Mouse (Mus musculus): Measurements from ENCODE around the gene Cpt2. TPM values are rescaled to one million over a fixed set of nuclear protein-coding genes. Genes with fewer than 3 reads are reported as not detected.

Cpt2 gene
- polyA plus RNA-seq (2016; fragmentation: Nextera tagmentation; extraction: Ambion mirVana) = 25.1 and 25.4 TPM in 2 replicates

- Histone ChIP-seq H3K27ac (peak within 1 kb of the TSS; percentile 61; the same call in 1 of the 2 replicates), H3K36me3 (replicated peaks) (no peaks in the 10 kb centered on the region), H3K27me3 (no peaks in the 10 kb centered on the region), H3K9me3 (no peaks in the 10 kb centered on the region), H3K9ac (peak within 1 kb of the TSS; percentile 82), H3K4me2 (peak within 1 kb of the TSS; percentile 84), H3K4me3 (replicated peaks) (peak within 1 kb of the TSS; percentile 77), H3K4me1 (peaks cover 14% of the 10 kb centered on the region)
- whole genome bisulfite sequencing = under 1% methylated on average over 38 of the region's 38 CpGs
- peak; percentile 96 for ATAC-seq (ENCODE audit: low FRiP score)
Measured at GRCm38 (mm10) chr4:107923145-107923802, at the start of gene Cpt2. Gene Cpt2, minus strand, starts transcription at chr4:107923610.

GRCm38 (mm10) chr4:107971162-107971561 lies 47.8 kb upstream of the Cpt2 start:
- H3K27me3 ChIP-seq = no peaks in the 10 kb centered on the region
- no peak overlapping the region for H3K9ac ChIP-seq
- ATAC-seq (ENCODE audit: low FRiP score) = no peak
- no peak overlapping the region for H3K4me3 ChIP-seq (replicated peaks)
- no peak overlapping the region for H3K4me2 ChIP-seq
- H3K36me3 ChIP-seq (replicated peaks) = no peaks in the 10 kb centered on the region
- H3K9me3 ChIP-seq = no peaks in the 10 kb centered on the region
- no peak overlapping the region for H3K27ac ChIP-seq
- 86% methylated on average over 1 of the region's 1 CpGs for WGBS
- no peaks in the 10 kb centered on the region for H3K4me1 ChIP-seq

GRCm38 (mm10) chr4:107969781-107970180 lies 46.4 kb upstream of the Cpt2 start:
- Histone ChIP-seq H3K4me1 (no peaks in the 10 kb centered on the region), H3K27me3 (no peaks in the 10 kb centered on the region), H3K9ac (no peak overlapping the region), H3K36me3 (replicated peaks) (no peaks in the 10 kb centered on the region), H3K4me3 (replicated peaks) (no peak overlapping the region), H3K4me2 (no peak overlapping the region), H3K9me3 (no peaks in the 10 kb centered on the region), H3K27ac (no peak overlapping the region)
- no peak for ATAC-seq (ENCODE audit: low FRiP score)

DNA sequence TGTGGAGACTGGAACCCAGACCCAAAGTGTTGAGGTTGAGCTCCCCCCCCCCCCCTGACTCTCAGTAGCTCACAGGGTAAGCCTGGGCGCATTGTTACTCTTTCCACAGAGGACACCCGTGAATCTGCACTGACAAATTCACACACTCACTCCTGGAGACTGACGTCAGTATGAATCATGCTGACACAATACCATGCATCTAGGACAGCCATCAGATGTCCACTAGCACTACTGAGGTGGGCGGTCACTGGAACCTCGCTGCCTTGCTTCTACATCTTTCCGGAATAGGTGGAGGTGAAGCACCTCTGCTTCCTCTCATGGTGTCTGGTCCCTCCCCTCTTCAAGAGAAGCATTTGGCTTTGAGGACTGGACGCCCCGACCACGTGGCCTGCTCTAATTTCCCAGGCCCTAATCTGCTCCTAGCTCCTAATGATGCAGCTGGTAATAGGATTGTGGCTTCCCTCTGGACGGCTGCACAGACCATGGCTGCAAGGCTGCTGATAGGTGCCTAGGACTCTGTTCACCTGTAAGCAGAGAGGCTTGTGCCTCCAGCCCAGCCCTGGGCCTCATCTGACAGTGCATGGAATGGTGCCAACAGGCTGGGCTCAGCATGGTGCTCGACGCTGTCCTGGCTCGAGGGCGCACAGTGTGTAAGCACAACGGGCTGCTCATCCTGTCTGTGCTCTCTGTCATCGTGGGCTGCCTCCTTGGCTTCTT lies 44.7 kb upstream of the Cpt2 start, which contains the start of gene Slc1a7:
Gene Slc1a7, plus strand, starts transcription at position 367 of the 717 bp plus-strand sequence.
- no peak within 1 kb of the TSS for H3K4me3 ChIP-seq (replicated peaks)
- no peak within 1 kb of the TSS for H3K4me2 ChIP-seq
- no peak within 1 kb of the TSS for H3K9ac ChIP-seq
- H3K4me1 ChIP-seq = no peaks in the 10 kb centered on the region
- 83% methylated on average over 16 of the region's 16 CpGs for WGBS
- ATAC-seq (ENCODE audit: low FRiP score) = no peak
- no peaks in the 10 kb centered on the region for H3K27me3 ChIP-seq
- no peaks in the 10 kb centered on the region for H3K9me3 ChIP-seq
- H3K27ac ChIP-seq = no peak within 1 kb of the TSS
- H3K36me3 ChIP-seq (replicated peaks) = no peaks in the 10 kb centered on the region

DNA sequence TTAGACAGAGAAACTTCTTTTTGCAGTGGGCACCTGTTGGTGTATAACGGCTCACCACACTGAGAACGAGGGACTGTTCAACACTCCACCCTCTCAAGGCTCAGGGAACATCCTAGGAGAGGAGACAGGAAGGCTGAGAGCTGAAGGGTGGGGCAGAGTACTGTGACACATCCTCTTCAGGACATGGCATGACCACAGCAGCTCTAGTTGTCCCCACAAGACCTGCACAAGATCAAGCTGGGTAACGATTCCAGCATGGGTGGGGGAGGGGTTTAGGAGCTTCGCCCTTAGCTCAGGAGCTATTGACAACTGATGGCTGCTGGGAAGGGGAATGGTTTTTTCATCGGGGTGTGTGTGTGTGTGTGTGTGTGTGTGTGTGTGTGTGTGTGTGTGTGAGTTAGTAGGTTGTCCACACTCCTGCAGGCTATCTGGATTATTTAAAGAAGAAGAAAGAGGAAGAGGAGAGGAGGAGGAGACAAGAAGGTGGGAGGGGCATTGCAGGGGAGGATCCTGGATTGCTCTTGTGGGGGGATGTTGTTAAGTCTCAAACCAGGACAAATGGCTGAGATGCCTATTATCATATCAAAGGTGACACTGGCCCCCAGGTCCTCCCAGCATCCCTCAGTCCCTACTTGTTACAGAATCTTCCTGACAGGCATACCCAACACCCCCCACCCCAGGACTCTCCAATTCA lies 43.2 kb upstream of the Cpt2 start:
- Histone ChIP-seq H3K9ac (no peak overlapping the region), H3K4me2 (no peak overlapping the region), H3K27ac (no peak overlapping the region), H3K27me3 (no peaks in the 10 kb centered on the region), H3K36me3 (replicated peaks) (no peaks in the 10 kb centered on the region), H3K4me3 (replicated peaks) (no peak overlapping the region), H3K9me3 (no peaks in the 10 kb centered on the region), H3K4me1 (peaks cover 12% of the 10 kb centered on the region)
- 51% methylated on average over 5 of the region's 5 CpGs for WGBS
- ATAC-seq (ENCODE audit: low FRiP score) = no peak

DNA sequence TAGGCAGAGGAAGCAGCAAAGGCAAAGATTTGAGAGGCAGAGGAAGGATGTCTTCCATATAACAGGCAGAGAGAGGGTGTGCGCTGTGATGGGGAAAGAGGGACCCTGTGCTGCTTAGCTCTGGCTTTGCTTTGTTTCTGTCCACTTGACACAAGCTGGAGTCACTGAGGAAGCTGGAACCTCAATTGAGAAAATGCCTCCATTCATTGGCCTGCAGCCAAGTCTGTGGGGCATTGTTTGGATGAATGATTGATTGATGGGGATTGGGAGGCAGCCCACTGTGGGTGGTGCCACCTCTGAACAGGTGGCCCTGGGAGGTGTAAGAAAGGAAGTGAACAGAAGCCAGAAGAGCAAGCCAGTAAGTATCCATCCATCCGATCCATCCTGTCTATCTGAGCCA lies 39.4 kb upstream of the Cpt2 start:
- WGBS = 69% methylated on average over 2 of the region's 2 CpGs
- no peaks in the 10 kb centered on the region for H3K9me3 ChIP-seq
- H3K27me3 ChIP-seq = no peaks in the 10 kb centered on the region
- peaks cover 12% of the 10 kb centered on the region for H3K4me1 ChIP-seq
- ATAC-seq (ENCODE audit: low FRiP score) = no peak
- no peaks in the 10 kb centered on the region for H3K36me3 ChIP-seq (replicated peaks)
- H3K4me3 ChIP-seq (replicated peaks) = no peak overlapping the region
- no peak overlapping the region for H3K27ac ChIP-seq
- no peak overlapping the region for H3K4me2 ChIP-seq
- no peak overlapping the region for H3K9ac ChIP-seq

DNA sequence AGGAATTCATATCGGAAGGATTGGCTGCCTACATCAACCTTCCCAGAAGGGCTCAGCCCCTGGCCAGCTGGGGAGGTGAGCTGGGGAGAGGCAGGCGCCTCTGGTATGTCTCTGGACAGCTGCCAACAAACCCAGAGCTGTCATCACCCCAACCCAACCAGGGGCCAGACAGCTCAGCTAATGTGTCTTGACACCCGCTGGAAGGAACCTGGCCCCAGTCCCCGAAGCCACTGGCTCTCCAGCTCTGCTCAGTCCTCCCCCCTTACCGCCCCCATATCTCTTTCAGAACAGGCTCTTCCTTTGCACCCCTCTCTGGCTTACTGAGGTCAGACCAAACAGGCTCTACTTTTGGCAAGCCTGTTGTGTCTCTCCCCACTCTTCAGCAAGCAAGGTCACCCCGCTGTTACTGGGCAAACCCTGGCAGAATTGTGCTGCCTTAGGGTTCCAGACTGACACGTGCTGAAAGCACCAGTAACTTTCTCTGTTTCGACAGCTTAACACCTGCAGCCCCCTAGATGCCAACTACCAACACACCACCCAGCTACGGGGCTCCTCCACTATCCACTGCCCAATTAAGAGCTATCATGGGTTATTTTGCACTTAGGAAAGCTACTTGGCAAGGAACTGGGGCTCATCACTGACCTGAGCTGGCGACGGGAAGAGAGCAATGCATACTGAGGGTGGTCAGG lies 38.8 kb upstream of the Cpt2 start:
- Histone ChIP-seq H3K4me3 (replicated peaks) (no peak overlapping the region), H3K4me2 (no peak overlapping the region), H3K4me1 (peaks cover 12% of the 10 kb centered on the region), H3K9me3 (no peaks in the 10 kb centered on the region), H3K36me3 (replicated peaks) (no peaks in the 10 kb centered on the region), H3K27me3 (no peaks in the 10 kb centered on the region), H3K9ac (no peak overlapping the region), H3K27ac (no peak overlapping the region)
- ATAC-seq (ENCODE audit: low FRiP score) = no peak
- WGBS = 74% methylated on average over 11 of the region's 11 CpGs

GRCm38 (mm10) chr4:107958487-107958886 lies 35.1 kb upstream of the Cpt2 start:
- H3K27ac ChIP-seq = no peak overlapping the region
- 81% methylated on average over 7 of the region's 7 CpGs for WGBS
- H3K36me3 ChIP-seq (replicated peaks) = no peaks in the 10 kb centered on the region
- no peaks in the 10 kb centered on the region for H3K27me3 ChIP-seq
- H3K4me3 ChIP-seq (replicated peaks) = no peak overlapping the region
- no peaks in the 10 kb centered on the region for H3K9me3 ChIP-seq
- H3K4me2 ChIP-seq = no peak overlapping the region
- no peak overlapping the region for H3K9ac ChIP-seq
- H3K4me1 ChIP-seq = peaks cover 12% of the 10 kb centered on the region
- ATAC-seq (ENCODE audit: low FRiP score) = no peak

GRCm38 (mm10) chr4:107955691-107956090 lies 32.3 kb upstream of the Cpt2 start:
- no peaks in the 10 kb centered on the region for H3K9me3 ChIP-seq
- no peak overlapping the region for H3K9ac ChIP-seq
- H3K4me2 ChIP-seq = no peak overlapping the region
- no peak overlapping the region for H3K27ac ChIP-seq
- H3K36me3 ChIP-seq (replicated peaks) = no peaks in the 10 kb centered on the region
- H3K4me3 ChIP-seq (replicated peaks) = no peak overlapping the region
- 65% methylated on average over 5 of the region's 5 CpGs for WGBS
- H3K4me1 ChIP-seq = no peaks in the 10 kb centered on the region
- no peak for ATAC-seq (ENCODE audit: low FRiP score)
- no peaks in the 10 kb centered on the region for H3K27me3 ChIP-seq

GRCm38 (mm10) chr4:107952845-107953244 lies 29.4 kb upstream of the Cpt2 start:
- Histone ChIP-seq H3K36me3 (replicated peaks) (no peaks in the 10 kb centered on the region), H3K4me3 (replicated peaks) (no peak overlapping the region), H3K9ac (no peak overlapping the region), H3K4me2 (no peak overlapping the region), H3K4me1 (no peaks in the 10 kb centered on the region), H3K27ac (no peak overlapping the region), H3K9me3 (no peaks in the 10 kb centered on the region), H3K27me3 (no peaks in the 10 kb centered on the region)
- no peak for ATAC-seq (ENCODE audit: low FRiP score)

DNA sequence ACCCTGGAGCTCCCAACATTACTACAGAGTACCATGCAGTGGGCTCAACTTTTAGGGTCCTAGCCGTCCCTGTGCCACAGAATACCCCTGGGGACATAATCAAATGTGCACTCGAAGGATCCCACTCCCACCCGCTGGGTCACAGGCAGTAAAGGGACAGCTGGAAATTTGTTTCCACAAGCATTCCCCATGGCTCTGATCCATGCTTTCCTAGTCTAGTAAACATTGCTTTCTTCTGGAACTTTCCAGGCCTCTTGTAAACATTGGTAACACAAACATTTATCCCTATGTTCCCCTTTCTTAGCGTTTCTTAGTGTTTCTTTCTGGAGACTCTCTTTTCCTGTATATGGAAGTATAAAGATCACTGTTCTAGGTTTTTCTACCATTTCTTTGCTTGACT lies 26.5 kb upstream of the Cpt2 start:
- Histone ChIP-seq H3K9ac (no peak overlapping the region), H3K4me3 (replicated peaks) (no peak overlapping the region), H3K27ac (no peak overlapping the region), H3K27me3 (no peaks in the 10 kb centered on the region), H3K4me1 (no peaks in the 10 kb centered on the region), H3K4me2 (no peak overlapping the region), H3K36me3 (replicated peaks) (no peaks in the 10 kb centered on the region), H3K9me3 (no peaks in the 10 kb centered on the region)
- ATAC-seq (ENCODE audit: low FRiP score) = no peak
- WGBS = 90% methylated on average over 4 of the region's 4 CpGs

DNA sequence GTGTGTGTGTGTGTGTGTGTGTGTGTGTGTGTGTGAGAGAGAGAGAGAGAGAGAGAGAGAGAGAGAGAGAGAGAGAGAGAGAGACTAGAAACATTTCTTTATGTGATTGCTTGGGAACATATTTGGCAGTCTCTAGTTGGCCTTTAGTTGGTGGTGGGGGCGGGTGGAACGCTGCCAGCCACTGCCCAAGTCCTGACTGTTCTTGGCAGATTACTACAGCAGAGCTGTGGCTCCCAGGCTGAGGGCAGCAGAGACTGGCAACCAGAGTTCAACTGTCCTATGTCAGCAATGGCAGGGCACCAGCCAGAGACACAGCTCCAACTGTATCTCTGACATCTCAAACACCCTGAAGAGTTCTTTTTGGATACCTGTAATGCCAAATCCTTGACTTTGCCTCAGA lies 20.7 kb upstream of the Cpt2 start:
- H3K27me3 ChIP-seq = peaks cover 3% of the 10 kb centered on the region; the same call in 1 of the 2 replicates
- no peak overlapping the region for H3K4me2 ChIP-seq
- H3K4me3 ChIP-seq (replicated peaks) = no peak overlapping the region
- no peak overlapping the region for H3K27ac ChIP-seq
- ATAC-seq (ENCODE audit: low FRiP score) = no peak
- no peaks in the 10 kb centered on the region for H3K4me1 ChIP-seq
- WGBS = 81% methylated on average over 2 of the region's 2 CpGs
- H3K9me3 ChIP-seq = no peaks in the 10 kb centered on the region
- H3K36me3 ChIP-seq (replicated peaks) = no peaks in the 10 kb centered on the region
- no peak overlapping the region for H3K9ac ChIP-seq

Measured in forebrain, embryonic 12.5 days (tissue).